Mouse (Mus musculus) lung, embryonic 16.5 days (tissue): ENCODE measurements around the gene Ecd. TPM values are rescaled to one million over a fixed set of nuclear protein-coding genes. Genes with fewer than 3 reads are reported as not detected.
"Not testable (repeated sequence)": the region's sequence is repeated elsewhere in the genome, so short reads cannot be mapped to it uniquely, and the experiment has no call there.

Experiments used
- ATAC-seq: fragments of 200-750 bp; cut with Nextera tagmentation; 2 replicates; pipeline ENCODE4 v1.8.0; 2017; ENCODE audit warnings: low read depth, mild to moderate bottlenecking, moderate library complexity
- H3K27ac ChIP-seq: fragments of 300-500 bp; sonication (generic); 2 replicates; pipeline ENCODE4 v1.5.1; 2014; ENCODE audit warnings: mild to moderate bottlenecking, control low read depth, low read length
- H3K27me3 ChIP-seq: fragments of 300-500 bp; sonication (generic); 2 replicates; pipeline ENCODE4 v1.6.1; 2014; ENCODE audit warnings: low read depth, low read length, mixed read lengths; ENCODE audit not compliant: control insufficient read depth, insufficient read depth
- H3K36me3 ChIP-seq: fragments of 300-500 bp; sonication (generic); 2 replicates; pipeline ENCODE4 v1.6.1; 2014; ENCODE audit warnings: low read length; ENCODE audit not compliant: control insufficient read depth, insufficient read depth
- H3K4me1 ChIP-seq: fragments of 300-500 bp; sonication (generic); replicated peaks from 2 replicates; pipeline ENCODE4 v1.6.1; 2014; ENCODE audit warnings: low read length, mixed read lengths; ENCODE audit not compliant: control insufficient read depth, insufficient read depth
- H3K4me2 ChIP-seq: fragments of 300-500 bp; sonication (generic); 2 replicates; pipeline ENCODE4 v1.6.1; 2014; ENCODE audit warnings: low read depth, low read length, control low read depth
- H3K4me3 ChIP-seq: fragments of 300-500 bp; sonication (generic); 2 replicates; pipeline ENCODE4 v1.5.1; 2014; ENCODE audit warnings: mild to moderate bottlenecking, low read length, control low read depth
- H3K9ac ChIP-seq: fragments of 300-500 bp; sonication (generic); 2 replicates; pipeline ENCODE4 v1.6.1; 2014; ENCODE audit warnings: low read length, control low read depth
- H3K9me3 ChIP-seq: fragments of 300-500 bp; sonication (generic); 2 replicates; pipeline ENCODE4 v1.6.1; 2016; ENCODE audit warnings: low read length; ENCODE audit not compliant: control insufficient read depth
- WGBS: fragments of 180-500 bp; shearing (Covaris S2); extraction: QIAGEN DNeasy Blood & Tissue Kit; methylation state at CpG from one replicate; pipeline ENCODE4 v1.1.7; 2014; 5-methylcytosine and 5-hydroxymethylcytosine counted together
- polyA plus RNA-seq: library from polyadenylated mRNA; unstranded; fragments of >200 nt; fragmentation: Nextera tagmentation; extraction: Ambion mirVana; gene quantifications from 2 replicates; pipeline ENCODE4 v1.2.1, GENCODE M21; 2015

Gene Ecd
- polyA plus RNA-seq, 1 experiment from 2014 or later: 47.9 TPM

DNA sequence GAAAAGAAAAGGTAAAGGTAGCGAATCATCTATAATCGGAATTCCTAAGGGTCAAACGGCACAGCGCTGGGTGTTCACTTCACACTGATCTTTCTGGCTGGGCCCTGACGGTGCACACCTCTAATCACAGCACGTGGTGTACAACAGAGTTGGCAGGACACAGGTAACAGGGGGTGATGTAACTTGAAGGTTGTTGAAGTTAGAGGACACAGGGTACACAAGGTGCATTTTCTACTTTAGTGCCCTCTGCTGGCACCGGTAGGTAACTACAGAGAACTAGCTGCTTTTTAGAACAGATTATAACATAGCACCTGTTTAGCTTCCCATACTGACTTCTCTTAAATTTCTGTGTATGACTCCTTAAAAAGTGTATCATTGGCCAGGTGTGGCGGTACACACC is 7.8 kb downstream of the Ecd start:
- no peak overlapping the region for H3K4me3 ChIP-seq
- H3K27me3 ChIP-seq: no peaks in the 10 kb centered on the region
- no peak overlapping the region for H3K9ac ChIP-seq
- ATAC-seq: no peak
- H3K9me3 ChIP-seq: no peaks in the 10 kb centered on the region
- H3K4me2 ChIP-seq: no peak overlapping the region
- H3K27ac ChIP-seq: no peak overlapping the region
- WGBS: 81% methylated on average over 8 of the region's 8 CpGs
- peaks cover 16% of the 10 kb centered on the region; the same call in 1 of the 2 replicates for H3K36me3 ChIP-seq
- H3K4me1 ChIP-seq: no peaks in the 10 kb centered on the region

GRCm38 (mm10) chr14:20339415-20339814 is 8.5 kb downstream of the Ecd start:
- no peak overlapping the region for H3K9ac ChIP-seq
- H3K9me3 ChIP-seq: no peaks in the 10 kb centered on the region
- H3K27me3 ChIP-seq: no peaks in the 10 kb centered on the region
- no peak overlapping the region for H3K4me2 ChIP-seq
- no peak overlapping the region for H3K27ac ChIP-seq
- no peak for ATAC-seq
- H3K4me3 ChIP-seq: no peak overlapping the region
- peaks cover 16% of the 10 kb centered on the region; the same call in 1 of the 2 replicates for H3K36me3 ChIP-seq
- no peaks in the 10 kb centered on the region for H3K4me1 ChIP-seq
- 95% methylated on average over 5 of the region's 5 CpGs for WGBS

DNA sequence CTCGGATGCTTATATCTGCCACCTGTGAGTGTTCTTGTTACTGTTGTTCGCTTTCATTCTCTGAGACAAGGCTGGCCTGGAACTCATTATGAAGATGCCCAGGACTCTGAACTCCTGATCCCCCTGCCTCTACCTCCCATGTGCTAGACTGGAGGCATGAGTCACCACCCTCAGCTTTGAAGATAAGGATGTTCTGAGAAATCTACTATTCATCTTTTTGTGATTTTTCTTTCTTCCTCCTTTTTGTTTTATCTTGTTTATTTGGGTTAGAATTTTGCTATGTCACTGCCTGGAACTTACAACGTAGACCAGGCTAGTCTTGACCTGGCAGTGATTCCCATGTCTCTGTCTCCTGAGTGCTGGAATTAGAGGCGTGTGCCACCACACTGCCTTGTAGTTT is 16.6 kb downstream of the Ecd start:
- no peaks in the 10 kb centered on the region for H3K27me3 ChIP-seq
- WGBS: 85% methylated on average over 4 of the region's 4 CpGs
- no peak overlapping the region for H3K4me3 ChIP-seq
- no peak overlapping the region for H3K9ac ChIP-seq
- H3K4me2 ChIP-seq: no peak overlapping the region
- ATAC-seq: no peak
- H3K4me1 ChIP-seq: no peaks in the 10 kb centered on the region
- H3K27ac ChIP-seq: no peak overlapping the region
- H3K36me3 ChIP-seq: peaks cover 36% of the 10 kb centered on the region
- no peaks in the 10 kb centered on the region for H3K9me3 ChIP-seq

DNA sequence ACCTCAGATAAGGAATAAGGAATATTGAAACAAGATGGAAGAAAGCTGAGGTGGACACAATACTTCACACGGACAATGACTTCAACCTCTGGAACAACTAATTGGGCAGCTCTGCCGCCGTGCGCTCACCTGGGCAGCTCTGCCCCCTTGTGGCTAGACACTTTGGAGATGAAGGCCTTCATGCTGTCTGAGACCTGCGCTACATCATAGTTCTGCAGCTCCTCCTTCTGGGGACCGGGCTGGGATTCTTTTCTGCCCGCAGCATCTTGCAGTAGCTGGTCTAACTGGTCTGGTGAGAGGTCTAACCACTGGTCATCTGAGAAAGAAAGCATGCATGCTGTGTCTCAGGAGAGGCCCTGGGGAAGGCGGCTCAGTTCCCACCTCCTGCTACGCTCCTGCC is 19.4 kb downstream of the Ecd start:
- Histone ChIP-seq H3K36me3 (peaks cover 32% of the 10 kb centered on the region), H3K4me3 (no peak overlapping the region), H3K9me3 (no peaks in the 10 kb centered on the region), H3K27me3 (no peaks in the 10 kb centered on the region), H3K4me2 (no peak overlapping the region), H3K4me1 (no peaks in the 10 kb centered on the region), H3K27ac (no peak overlapping the region), H3K9ac (no peak overlapping the region)
- WGBS: 52% methylated on average over 9 of the region's 9 CpGs
- no peak for ATAC-seq

DNA sequence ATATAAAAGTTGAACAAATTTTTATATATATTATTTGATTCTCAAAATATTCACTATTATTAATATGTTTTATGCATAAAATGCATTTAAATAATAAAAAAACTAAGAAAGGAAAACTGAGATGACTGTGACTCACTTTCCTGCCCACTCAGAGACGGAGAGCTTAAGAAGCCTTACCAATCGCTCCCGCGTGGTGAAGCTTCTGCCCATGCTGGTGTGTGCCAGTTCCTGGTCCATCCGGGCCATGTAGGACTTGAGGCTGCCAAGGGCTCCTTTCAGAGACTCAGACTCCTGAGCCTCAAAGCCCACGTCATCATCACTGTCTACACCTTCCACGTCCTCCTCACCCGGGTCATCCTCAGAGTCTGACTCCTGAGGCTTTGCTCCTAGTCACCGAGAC is 23.7 kb downstream of the Ecd start:
- H3K4me2 ChIP-seq: no peak overlapping the region
- no peak overlapping the region for H3K27ac ChIP-seq
- no peaks in the 10 kb centered on the region for H3K9me3 ChIP-seq
- no peaks in the 10 kb centered on the region for H3K27me3 ChIP-seq
- 94% methylated on average over 9 of the region's 9 CpGs for whole genome bisulfite sequencing
- H3K4me3 ChIP-seq: no peak overlapping the region
- H3K4me1 ChIP-seq: no peaks in the 10 kb centered on the region
- H3K9ac ChIP-seq: no peak overlapping the region
- peaks cover 31% of the 10 kb centered on the region for H3K36me3 ChIP-seq
- ATAC-seq: no peak

DNA sequence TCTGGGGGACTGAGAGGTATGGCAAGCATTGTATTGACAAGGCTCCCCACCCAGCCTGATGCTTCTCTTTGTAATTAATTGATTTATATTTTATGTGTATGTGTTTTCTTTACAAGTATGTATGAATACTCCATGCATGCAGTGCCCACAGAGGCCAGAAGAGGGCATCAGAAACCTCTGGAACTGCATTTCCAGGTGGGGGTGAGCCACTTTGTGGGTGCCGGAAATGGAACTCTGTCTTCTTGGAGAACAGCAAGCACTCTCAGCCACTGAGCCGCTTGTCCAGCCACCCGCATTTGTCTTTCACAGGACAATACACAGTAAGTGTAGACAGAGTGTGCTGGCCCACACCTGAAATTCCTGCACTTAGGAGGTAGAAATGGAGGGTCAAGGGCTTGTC is 28.5 kb downstream of the Ecd start:
- ATAC-seq: no peak

GRCm38 (mm10) chr14:20315137-20315536 is 32.8 kb downstream of the Ecd start:
- Histone ChIP-seq H3K27ac (no peak overlapping the region), H3K9ac (no peak overlapping the region), H3K36me3 (peaks cover 15% of the 10 kb centered on the region), H3K27me3 (no peaks in the 10 kb centered on the region), H3K9me3 (no peaks in the 10 kb centered on the region), H3K4me2 (no peak overlapping the region), H3K4me1 (no peaks in the 10 kb centered on the region), H3K4me3 (no peak overlapping the region)
- ATAC-seq: no peak
- 41% methylated on average over 1 of the region's 1 CpGs for WGBS

More for the DNA sequence above, 28.5 kb downstream of the Ecd start:
- peaks cover 21% of the 10 kb centered on the region for H3K36me3 ChIP-seq
- H3K27ac ChIP-seq: no peak overlapping the region
- H3K4me1 ChIP-seq: no peaks in the 10 kb centered on the region
- H3K9ac ChIP-seq: no peak overlapping the region
- H3K9me3 ChIP-seq: no peaks in the 10 kb centered on the region
- no peak overlapping the region for H3K4me3 ChIP-seq
- H3K27me3 ChIP-seq: no peaks in the 10 kb centered on the region
- H3K4me2 ChIP-seq: no peak overlapping the region
- 67% methylated on average over 3 of the region's 3 CpGs for WGBS

- ATAC-seq, H3K27me3 ChIP-seq, H3K4me2 ChIP-seq, H3K4me3 ChIP-seq, H3K9ac ChIP-seq, H3K4me1 ChIP-seq, H3K9me3 ChIP-seq, H3K36me3 ChIP-seq, H3K27ac ChIP-seq: not testable (repeated sequence)
- WGBS: 63% methylated on average over 2 of the region's 2 CpGs
Measured at GRCm38 (mm10) chr14:20305085-20305484, 42.8 kb downstream of the Ecd start.

DNA sequence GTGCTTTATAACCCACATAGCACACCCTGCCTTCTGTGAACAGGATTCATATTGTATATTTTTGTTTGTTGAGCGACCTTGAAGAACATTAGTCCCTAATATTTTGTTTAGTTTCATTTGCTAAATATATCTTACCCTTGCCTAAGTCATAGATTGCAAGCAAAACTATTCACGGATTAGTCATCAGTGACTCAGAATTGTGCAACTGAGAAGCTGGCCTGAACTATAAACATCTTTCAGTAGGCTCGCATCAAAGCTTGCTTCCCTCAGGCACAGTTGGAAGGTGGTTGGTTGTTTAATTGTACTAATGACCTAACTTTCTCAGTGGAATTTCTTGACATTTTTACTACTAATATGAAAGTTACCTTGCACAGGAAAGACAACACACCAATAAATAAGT is 49.8 kb downstream of the Ecd start:
- Histone ChIP-seq H3K4me3 (no peak overlapping the region), H3K27me3 (no peaks in the 10 kb centered on the region), H3K4me2 (no peak overlapping the region), H3K4me1 (peaks cover 5% of the 10 kb centered on the region), H3K36me3 (no peaks in the 10 kb centered on the region), H3K27ac (no peak overlapping the region), H3K9ac (no peak overlapping the region), H3K9me3 (no peaks in the 10 kb centered on the region)
- no peak for ATAC-seq
- WGBS: 56% methylated on average over 3 of the region's 3 CpGs

GRCm38 (mm10) chr14:20297616-20298015 is 50.3 kb downstream of the Ecd start:
- Histone ChIP-seq H3K4me1 (peaks cover 5% of the 10 kb centered on the region), H3K36me3 (no peaks in the 10 kb centered on the region), H3K9me3 (no peaks in the 10 kb centered on the region), H3K27me3 (no peaks in the 10 kb centered on the region), H3K4me2 (no peak overlapping the region), H3K9ac (no peak overlapping the region), H3K4me3 (no peak overlapping the region), H3K27ac (no peak overlapping the region)
- 73% methylated on average over 3 of the region's 3 CpGs for WGBS
- ATAC-seq: no peak
